Mouse (Mus musculus) T-helper 2 cell (primary cell): ENCODE results near the gene Crybg2.

ENCODE experiments used
- in situ Hi-C: fragments of 300-600 bp; cut with MboI, MseI; formaldehyde crosslinking; loops from one replicate; pipeline ENCODE4 v1.15.1; 2025; ENCODE audit warnings: high pct_unique_total_duplicates

The Crybg2 gene

DNA sequence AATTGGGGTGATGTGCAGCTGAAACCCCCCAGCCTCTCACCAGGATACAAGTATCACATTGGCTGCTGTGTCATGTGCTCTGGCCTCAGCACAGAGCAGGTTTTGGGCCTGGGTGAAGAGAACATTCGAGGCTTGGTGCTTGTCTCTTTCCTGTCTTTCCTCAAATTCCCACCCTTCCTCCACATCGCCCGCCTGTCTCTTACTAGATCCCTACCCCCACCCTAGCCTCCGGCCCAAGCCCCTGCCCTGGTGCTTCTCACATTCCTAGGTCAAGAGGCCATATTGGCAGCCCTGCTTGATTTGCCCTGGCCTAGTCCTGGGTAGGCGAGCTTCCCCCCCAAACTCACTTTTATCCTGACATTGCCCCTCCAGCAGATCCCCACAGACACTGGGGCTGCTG, 58.4 kb downstream of the Crybg2 start:
- in situ Hi-C loops, result loop anchor here (25.0 kb wide), 1 partner anchor 1993 kb away; no protein-coding TSS in a partner anchor

DNA sequence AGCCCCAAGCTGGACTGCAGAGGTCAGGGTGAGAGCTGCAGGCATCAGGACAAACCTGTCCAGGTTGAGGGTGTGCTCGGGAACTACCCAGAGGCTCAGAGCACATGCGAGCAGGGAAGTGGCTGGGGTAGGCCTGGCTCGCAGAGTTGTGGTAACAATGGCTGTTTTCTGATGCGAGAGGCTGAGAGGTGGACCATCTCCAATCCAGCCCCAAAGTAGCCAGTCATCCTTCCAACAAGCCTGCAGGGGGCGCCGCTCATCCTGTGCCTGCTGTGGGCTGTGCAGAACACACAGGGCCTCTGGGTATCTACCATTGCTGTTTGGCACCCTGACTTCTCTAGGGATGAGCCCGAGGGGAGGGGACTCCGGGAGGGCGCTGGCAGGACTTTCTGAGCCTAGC, 59.0 kb downstream of the Crybg2 start:
- in situ Hi-C loops, result loop anchor here (25.0 kb wide), 1 partner anchor 1993 kb away; no protein-coding TSS in a partner anchor

DNA sequence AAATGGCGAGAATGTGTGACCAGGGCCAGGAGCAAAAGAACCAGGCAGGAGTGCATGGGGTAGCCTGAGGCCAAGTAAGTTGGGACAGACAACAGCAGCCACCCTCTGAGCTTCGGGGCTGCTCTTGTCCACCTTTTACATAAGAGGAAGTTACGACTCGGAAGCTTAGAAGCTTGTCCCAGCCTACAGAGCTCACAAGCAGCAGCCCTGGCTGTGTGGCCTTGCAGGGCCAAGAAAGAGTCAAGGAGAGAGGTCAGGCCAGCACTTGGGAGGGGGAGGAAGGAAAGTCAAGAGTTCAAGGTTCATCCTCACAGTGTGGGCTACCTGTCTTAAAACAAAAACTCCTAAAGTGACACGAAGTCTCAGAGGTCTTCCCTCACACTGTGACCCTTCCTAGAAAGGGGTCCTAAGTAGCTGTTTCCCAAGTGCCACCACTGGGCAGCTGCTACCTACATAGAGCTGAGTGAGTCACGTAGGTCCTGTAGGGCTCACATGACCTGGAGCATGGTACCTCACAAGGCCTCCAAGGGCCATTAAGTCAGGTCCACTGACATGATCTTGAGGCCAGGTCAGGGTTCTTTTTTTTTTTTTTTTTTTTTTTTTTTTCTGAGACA, 59.7 kb downstream of the Crybg2 start:
- in situ Hi-C loops, result loop anchor here (25.0 kb wide), 1 partner anchor 1992 kb away; no protein-coding TSS in a partner anchor

DNA sequence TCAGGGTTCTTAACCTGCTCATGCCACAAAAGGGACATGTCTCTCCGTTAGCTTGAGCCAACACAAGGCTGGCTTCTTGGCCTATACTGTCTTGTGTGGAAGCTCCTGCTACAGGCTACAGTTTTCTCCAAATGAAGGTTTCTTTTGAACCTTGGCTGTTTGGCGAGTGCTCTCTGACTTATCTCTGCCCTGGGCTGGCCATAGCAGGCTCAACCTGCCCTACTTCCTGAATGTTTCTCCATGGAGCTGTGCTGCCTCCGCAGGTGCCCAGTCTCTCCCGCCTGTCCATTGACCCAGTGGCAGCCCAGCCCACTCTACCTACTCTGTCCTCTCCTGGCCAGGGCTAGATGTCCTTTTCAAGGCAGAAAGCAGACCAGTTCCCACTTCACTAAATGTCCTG, 60.3 kb downstream of the Crybg2 start:
- in situ Hi-C loops, result loop anchor here (25.0 kb wide), 1 partner anchor 1991 kb away; no protein-coding TSS in a partner anchor

DNA sequence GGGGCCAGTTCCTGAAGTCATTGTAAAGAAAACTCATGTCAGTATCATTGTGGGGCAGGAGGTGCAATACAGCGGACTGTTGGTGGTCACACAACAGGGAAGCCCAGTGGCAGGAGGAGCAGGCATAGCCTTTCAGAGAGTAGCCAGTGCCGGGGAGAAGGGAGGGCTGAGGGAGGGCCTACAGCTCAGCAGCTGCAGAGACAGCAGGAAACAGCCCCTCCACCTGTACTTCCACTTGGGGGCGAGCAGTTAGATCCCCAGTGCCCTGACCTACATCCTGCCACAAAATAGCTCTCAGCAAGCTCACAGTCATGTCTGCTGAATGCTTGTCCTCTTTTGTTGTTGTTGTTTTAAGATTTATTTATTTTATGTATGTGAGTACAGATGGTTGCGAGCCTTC, 61.0 kb downstream of the Crybg2 start:
- in situ Hi-C loops, result loop anchor here (25.0 kb wide), 1 partner anchor 1991 kb away; no protein-coding TSS in a partner anchor

DNA sequence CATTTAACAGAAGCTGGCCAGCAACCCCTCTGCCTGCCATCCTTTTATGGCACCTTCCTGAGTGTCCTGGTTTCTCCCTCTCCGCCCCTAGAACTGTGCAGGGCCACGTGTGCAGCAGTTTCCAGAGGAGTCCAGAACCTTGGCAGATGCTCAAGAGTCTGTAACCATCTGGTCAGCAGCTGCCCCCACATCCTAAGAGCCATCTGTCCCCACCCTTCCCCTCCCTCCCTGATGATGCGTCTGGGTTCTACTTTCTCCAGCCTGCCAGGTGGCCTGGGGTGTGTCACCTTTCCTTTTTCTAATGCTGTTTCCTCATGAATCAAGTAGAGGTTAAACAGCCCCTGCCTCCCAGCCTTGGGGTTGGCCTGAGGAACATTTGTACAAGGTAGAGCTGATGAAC, 61.7 kb downstream of the Crybg2 start:
- in situ Hi-C loops, result loop anchor here (25.0 kb wide), 1 partner anchor 1990 kb away; no protein-coding TSS in a partner anchor

DNA sequence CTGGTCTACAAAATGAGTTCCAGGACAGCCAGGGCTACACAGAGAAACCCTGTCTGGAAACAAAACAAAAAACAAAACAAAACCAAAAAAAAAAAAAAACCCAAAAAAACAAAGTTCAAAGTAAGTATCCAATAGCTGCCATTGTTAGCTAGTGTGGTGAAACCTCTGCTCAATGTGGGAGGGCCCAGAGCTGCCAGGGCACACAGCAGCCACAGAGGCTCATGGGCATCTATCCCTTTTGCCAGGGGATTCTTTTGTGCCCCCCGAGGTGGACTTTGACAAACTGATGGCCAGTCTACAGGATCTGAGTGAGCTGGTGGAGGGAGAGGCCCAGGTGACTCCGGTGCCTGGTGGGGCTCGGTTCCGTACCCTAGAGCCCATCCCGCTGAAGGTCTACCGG, 62.5 kb downstream of the Crybg2 start:
- in situ Hi-C loops, result loop anchor here (25.0 kb wide), 1 partner anchor 1989 kb away; no protein-coding TSS in a partner anchor

DNA sequence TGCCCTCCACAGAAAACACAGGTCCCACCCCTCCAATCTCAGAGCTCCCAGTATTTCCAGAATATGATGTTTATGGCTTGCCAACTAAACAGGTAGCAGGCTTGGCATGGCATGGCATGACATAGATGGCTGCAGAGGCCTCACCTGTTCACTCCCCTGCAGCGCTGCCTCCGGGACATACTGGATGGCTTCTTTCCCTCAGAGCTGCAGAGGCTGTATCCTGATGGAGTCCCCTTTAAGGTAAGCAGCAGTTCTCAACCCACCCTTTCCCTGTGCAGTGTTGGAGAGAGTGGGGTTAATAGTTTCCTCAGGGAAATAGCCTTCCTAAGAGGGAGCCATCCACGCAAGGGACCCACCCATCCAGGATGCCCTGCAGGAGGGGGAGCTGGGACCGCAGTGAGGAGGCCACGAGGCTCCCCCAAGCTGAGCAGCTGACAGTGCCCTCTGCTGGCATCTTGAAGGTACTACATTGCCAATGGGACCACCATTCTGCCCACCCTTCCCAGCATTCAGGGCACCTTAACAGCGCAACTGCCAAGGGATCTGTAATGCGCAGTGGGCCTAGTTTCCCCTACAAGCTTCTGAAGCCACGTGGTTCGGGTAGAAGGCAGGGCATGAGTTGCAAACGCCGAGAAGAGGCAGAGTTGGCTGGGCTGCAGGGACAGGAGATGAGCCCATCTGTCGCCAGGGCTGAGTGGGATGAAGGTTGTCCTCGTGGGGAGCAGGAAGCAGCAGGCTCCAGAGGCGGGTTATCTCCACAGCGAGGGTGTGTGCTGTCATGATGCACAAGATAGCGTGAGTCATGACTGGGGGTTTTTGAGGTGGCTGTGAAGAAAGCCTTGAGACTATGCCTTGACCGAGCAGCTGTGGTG, 63.3 kb downstream of the Crybg2 start:
- in situ Hi-C loops, result loop anchor here (25.0 kb wide), 1 partner anchor 1988 kb away; no protein-coding TSS in a partner anchor

DNA sequence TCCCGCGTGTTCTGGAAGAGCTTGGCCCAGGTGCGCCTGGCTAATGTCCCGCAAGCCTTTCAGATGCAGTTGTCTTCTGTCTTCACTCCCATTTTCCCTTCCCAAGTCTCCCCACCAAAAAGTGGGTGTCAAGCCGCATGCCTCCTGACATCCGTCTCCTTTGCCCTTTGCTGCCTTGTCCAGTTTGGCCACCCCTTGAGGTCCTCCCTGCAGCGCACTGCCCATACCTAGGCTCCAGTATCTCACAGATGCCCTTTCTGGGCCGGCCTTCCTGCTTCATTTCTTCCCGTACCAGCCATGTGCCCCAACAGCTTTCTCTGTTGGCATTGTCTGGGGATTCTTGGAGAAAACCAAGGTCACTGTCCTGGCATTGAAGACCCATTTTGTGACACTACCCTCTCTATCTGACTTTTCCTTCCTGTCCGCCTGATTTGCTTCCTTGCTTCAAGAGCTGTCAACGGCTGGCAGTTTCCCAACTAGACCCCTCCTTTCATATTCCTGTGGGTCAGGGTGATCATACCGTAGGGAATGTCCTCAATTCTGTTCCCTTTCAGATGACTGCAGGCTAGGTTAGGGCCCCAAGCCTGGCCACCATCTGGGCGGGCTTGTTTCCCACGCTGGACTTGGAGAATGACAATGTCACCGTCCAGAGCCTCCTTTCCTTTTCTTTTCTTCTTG, 64.9 kb downstream of the Crybg2 start:
- in situ Hi-C loops, result loop anchor here (5.0 kb wide), 2 partner anchors 33 to 88 kb away; no protein-coding TSS in a partner anchor

DNA sequence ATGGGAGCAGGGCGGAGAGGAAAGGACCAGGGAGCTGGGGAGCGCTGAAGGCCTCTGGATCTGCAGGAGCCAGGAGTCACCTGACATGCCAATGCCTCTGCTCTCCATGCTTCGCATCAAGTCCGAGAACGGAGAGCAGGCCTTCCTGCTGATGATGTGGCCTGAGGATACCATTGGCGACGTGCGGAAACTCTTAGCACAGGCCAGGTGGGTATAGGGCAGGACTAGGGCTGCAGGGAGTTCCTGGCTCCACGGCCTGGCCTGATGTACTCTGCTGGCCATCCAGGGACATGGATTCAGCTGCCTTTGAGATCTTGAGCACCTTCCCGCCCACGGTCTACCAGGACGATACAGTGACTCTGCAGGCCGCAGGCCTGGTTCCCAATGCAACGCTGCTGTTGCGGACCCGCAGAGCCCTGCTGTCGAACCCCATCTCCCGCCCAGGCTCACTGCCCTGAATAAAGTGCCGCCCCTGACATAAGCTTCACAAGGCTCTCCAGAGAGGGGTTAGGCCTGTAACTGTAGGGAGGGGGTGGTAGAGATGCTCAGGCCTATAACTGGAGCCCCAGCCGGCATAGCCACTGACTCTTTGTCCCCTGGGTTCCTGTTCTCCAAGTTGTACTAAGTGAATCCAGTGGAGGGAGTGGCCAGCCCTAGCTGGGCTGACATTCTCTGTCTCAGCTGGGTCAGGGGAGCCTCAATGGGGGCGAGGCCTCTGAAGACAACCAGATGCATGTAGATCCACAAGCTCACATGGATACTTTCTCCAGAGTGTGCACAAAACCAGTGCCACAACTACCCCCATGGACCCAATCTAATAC, 65.9 kb downstream of the Crybg2 start:
- in situ Hi-C loops, result loop anchor here (5.0 kb wide), 2 partner anchors 34 to 89 kb away; no protein-coding TSS in a partner anchor

DNA sequence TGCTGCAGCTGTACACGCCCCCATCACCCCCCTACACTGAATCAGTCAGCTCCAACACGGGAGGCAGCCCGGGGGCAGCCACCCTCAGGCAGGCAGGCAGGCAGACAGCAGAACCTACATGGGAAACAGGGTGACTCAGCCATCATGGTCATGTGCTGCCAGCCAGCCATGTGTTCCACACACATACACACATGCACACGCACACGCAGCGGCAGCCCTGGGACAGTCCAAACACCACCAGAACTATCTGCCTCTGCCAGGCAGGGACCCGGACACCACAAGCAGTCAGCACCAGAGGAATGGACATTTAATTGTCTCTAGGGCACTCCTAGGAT, 66.5 kb downstream of the Crybg2 start:
- in situ Hi-C loops, result loop anchor here (5.0 kb wide), 2 partner anchors 35 to 90 kb away; no protein-coding TSS in a partner anchor

DNA sequence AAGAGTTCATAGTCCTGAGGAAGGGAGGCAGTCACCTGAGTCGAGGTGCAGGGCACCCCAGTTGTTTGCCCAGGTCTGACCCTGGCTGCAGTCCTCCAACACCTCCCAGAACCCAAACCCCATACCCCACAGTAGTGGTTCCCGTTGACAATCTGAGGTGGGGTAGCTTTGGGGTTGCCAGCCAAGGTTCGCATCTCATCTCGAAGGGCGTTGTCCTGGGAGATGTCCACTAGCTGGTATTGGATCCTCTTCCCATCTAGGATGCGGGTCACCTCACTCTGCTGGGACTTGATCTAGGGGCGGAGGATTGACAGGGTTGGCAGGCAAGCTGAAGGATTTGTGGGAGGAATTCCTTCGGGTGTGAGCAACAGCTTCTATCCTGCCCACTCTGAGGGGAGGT, 67.2 kb downstream of the Crybg2 start:
- in situ Hi-C loops, result loop anchor here (5.0 kb wide), 2 partner anchors 35 to 90 kb away; no protein-coding TSS in a partner anchor

DNA sequence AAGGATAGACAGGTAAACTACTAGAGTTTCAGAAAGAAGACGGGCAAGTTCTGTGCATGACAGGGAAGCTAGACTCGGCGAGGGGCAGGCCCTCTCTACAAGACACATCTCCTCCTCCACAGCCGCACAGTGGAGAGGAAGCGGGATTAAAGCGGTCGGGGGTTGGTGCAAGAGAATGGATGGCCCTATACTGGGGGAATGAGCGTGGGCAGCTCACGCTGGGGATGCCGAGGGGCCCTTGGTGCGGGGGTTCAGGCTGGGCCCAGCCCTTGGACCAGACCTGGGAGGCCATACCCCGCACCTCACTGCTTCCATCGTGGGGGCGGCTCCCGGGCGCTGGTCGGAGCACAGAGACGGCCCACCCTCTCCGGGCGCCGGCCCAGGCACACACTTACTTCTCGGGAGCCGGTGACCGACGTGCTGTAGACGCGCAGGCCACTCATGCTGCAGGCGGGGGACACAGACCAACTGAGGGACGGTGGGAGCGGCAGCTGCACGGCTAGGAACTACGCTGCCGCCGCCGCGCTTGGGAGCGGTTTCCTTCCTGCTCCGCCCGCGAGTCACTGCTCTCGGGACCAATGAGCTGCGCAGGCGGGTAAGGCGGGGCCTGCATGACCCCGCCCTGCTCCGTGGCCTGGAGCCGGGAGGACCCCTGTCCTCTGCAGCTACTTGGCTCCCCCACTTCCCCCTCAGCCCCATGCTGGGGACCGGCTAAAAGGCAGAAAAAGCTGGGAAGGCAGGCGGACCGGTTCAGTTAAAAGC, 67.8 kb downstream of the Crybg2 start, which contains the start of gene Sh3bgrl3:
Gene Sh3bgrl3, minus strand, starts transcription at position 569 of the 762 bp plus-strand sequence.
- in situ Hi-C loops, result loop anchor here (5.0 kb wide), 2 partner anchors 36 to 91 kb away; no protein-coding TSS in a partner anchor

DNA sequence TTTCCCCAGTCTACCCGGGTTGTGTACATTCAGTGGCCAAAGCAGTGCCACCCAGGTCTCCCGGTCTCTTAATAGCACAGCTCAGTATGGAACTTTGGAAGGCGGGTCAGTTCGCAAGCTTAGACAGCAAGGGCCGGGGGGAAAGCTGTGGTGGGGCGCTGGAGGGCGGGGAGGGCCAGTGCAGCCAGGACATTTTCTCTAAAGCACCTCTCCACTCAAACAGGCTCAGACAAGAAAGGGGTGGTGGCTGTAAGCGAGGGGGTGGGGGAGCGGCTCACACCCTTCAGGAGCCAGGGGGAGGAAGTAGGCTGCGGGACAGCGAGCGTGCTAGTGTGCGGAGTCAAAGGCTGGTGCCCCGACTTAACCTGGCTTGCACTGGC, 68.4 kb downstream of the Crybg2 start:
- in situ Hi-C loops, result loop anchor here (5.0 kb wide), 2 partner anchors 37 to 92 kb away; no protein-coding TSS in a partner anchor

DNA sequence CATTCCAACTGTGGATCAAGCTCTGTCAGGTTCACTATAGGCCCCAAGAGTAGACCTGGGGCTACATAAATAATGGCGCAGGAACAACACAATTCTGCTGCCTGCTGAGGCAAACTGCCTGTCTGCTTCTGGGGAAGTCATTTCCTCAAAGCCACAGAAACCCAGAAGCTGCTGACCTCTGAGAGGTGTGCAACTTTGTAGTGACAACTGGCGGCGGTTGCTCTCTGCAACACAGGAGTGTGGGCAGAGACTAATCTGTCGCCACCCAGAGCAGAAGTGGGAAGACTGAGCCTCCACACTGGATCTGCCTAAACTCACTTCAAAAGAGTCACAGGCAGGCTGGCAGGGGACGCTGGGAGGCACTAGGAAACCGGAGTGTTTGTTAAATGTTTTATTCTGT, 68.9 kb downstream of the Crybg2 start:
- in situ Hi-C loops, result loop anchor here (5.0 kb wide), 2 partner anchors 37 to 92 kb away; no protein-coding TSS in a partner anchor

DNA sequence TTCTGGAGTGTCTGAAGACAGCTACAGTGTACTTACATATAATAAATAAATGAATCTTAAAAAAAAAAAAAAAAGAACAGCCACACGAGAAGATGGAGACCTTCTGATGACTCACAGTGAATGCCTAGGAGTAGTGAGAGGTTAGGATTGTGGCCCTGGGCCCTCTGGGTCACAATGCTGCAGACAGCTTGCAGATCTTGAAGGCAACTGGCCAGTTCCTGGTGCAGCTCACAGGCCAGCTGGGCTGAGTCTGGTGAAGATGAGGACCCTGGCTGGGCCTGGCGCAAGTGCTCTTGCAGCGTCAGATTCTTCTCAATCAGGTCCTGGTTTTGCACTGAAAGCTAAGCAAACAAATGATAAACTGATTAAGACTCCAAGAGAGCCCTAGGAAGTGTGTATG, 71.5 kb downstream of the Crybg2 start:
- in situ Hi-C loops, result loop anchor here (5.0 kb wide), 1 partner anchor 665 kb away; no protein-coding TSS in a partner anchor

DNA sequence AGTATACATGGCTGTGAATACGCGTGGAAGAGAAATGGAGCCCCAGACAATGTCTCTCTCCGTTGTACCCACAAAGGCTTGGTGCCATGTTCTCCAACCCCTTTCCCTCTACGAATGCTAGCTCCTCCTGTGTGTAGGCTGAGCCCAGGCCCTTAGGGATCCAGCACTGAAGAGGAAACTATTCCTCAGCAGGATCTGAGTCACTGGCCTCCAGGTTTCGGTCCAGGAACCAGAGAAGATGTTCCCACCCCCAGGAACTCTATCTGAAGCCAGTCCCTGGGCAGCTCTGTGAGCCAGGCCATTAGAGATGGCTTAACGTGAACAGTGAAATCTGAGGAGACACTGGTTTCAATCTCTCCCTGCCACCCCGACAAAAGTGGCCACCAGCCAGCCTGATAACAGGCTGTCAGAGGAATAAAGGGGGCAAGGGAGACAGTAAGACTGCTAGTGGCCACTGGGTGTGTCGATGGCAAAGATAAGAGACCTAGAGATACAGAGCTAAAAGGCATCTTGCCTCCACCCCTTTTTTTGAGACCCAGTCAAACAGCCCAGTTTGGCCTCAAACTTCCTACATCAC, 72.0 kb downstream of the Crybg2 start:
- in situ Hi-C loops, result loop anchor here (5.0 kb wide), 1 partner anchor 665 kb away; no protein-coding TSS in a partner anchor

DNA sequence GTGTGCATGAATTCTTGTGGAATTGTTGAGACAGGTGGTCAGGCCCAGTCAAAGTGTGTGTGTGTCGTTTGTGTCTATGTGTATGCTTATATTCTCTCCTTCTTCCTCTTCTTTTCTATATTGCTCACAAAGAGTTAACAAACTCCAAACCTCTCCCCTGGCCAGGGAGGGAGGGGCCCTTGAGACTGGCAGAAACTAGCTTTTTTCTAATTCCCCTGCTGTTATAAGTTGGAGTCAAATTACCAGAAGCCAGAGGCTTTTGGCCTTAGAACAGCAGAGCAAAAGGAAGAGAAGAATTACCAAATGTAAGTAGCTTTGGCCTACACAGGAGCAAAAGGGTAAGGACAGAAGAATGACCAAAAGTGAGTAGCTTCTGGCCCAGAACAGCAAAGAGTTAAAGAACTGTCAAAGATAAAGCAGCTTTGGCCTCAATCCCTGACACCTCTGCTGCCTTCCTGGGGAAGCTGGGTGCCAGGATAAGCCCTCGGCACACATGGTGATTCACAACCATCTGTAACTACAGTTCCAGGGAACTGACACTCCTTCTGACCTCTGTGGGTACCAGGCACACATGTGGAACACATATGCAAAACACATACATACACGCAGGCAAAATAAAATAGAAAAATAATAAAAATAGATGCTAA, 75.8 kb downstream of the Crybg2 start:
- in situ Hi-C loops, result no loop called here

DNA sequence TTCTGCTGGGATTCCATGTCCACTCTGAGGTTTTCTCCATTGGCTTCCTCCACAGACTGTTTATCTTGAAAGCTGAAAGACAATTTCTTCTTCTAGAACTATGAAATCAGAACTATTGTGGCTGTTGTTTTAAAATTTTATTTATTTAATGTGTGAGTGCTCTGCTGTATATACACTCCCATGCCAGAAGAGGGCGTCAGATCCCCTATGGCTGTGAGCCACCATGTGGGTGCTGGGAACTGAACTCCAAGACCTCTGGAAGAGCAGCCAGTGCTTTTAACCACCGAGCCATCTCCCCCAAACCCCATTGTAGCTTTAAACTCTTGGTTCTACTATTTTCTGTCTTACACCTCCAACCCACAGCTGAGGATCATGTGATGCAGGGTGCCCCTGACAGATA, 78.2 kb downstream of the Crybg2 start:
- in situ Hi-C loops, result no loop called here
